Mouse (Mus musculus): Measurements from ENCODE around the gene Acrbp. TPM values are rescaled to one million over a fixed set of nuclear protein-coding genes. Genes with fewer than 3 reads are reported as not detected.

Gene Acrbp
- polyA plus RNA-seq, 1 experiment from 2014 or later = 11.8 TPM

DNA sequence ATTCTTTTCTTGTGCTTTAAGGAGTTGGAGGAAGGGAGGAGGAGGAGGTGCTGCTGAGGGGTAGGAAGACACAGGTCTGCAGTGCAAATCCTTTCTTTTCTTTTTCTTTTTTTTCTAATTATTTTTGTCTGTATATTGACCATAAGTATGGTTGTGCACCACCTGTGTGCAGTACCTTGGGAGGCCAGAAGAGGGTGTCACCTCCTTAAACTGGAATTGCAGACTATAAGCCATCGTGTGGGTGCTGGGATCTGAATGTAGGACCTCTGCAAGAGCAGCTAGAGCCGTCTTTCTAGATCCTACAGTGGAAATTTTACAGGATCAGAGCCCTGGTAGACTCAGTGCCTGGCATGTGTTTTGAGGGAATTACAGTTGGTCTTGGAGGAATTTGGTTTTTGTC is 58.2 kb downstream of the Acrbp start:
- Histone ChIP-seq H3K9me3 (no peaks in the 10 kb centered on the region), H3K27ac (no peak overlapping the region), H3K4me3 (replicated peaks) (no peak overlapping the region), H3K36me3 (peaks cover 90% of the 10 kb centered on the region), H3K4me2 (no peak overlapping the region), H3K9ac (no peak overlapping the region), H3K4me1 (no peaks in the 10 kb centered on the region), H3K27me3 (replicated peaks) (no peaks in the 10 kb centered on the region)
- 95% methylated on average over 2 of the region's 2 CpGs for WGBS
- no peak for ATAC-seq (ENCODE audit: insufficient read depth, low FRiP score, low read depth)

DNA sequence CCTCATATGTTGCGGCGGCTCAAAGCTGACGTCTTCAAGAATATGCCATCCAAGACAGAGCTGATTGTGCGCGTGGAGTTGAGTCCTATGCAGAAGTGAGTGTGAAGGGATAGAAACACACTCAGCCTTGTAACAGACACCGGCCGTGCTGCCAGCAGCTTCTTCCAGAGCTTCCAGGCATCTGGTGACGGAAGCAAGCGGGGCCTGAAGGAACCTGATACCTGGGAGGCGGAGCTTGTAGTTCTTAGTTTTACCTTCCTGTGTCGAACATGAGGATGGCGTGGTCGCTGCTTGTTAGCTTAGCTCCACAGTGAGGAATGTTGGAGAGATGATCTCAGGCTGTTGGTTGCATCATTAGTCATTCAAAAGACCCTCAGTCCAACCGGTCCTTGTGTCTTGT is 59.9 kb downstream of the Acrbp start:
- H3K9me3 ChIP-seq = no peaks in the 10 kb centered on the region
- no peak overlapping the region for H3K9ac ChIP-seq
- H3K4me3 ChIP-seq (replicated peaks) = no peak overlapping the region
- H3K27me3 ChIP-seq (replicated peaks) = no peaks in the 10 kb centered on the region
- H3K4me2 ChIP-seq = no peak overlapping the region
- H3K4me1 ChIP-seq = no peaks in the 10 kb centered on the region
- WGBS = 76% methylated on average over 14 of the region's 14 CpGs
- H3K36me3 ChIP-seq = peaks cover 96% of the 10 kb centered on the region
- H3K27ac ChIP-seq = no peak overlapping the region
- ATAC-seq (ENCODE audit: insufficient read depth, low FRiP score, low read depth) = no peak

DNA sequence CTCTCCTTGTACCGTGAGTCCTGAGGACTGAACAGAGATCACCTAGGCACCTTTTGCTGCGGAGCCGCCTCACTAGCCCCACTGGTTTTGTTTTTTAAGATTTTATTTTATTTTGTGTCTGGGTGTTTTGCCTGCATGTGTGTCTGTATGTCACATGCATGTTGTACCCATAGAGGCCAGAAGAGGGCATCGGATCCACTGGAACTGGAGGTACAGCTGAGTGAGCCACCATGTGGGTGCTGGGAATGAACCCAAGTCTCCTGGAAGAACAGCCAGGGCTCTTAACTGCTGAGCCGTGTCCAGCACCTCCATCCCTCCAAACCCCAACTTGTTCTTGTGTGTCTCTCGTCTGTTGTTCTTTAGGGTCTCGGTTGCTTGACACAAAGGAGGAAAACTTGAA is 61.4 kb downstream of the Acrbp start:
- 93% methylated on average over 7 of the region's 7 CpGs for WGBS
- H3K36me3 ChIP-seq = peaks cover 84% of the 10 kb centered on the region
- no peaks in the 10 kb centered on the region for H3K4me1 ChIP-seq
- no peak overlapping the region for H3K4me2 ChIP-seq
- H3K9me3 ChIP-seq = no peaks in the 10 kb centered on the region
- no peak overlapping the region for H3K27ac ChIP-seq
- ATAC-seq (ENCODE audit: insufficient read depth, low FRiP score, low read depth) = no peak
- H3K9ac ChIP-seq = no peak overlapping the region
- H3K4me3 ChIP-seq (replicated peaks) = no peak overlapping the region
- no peaks in the 10 kb centered on the region for H3K27me3 ChIP-seq (replicated peaks)

DNA sequence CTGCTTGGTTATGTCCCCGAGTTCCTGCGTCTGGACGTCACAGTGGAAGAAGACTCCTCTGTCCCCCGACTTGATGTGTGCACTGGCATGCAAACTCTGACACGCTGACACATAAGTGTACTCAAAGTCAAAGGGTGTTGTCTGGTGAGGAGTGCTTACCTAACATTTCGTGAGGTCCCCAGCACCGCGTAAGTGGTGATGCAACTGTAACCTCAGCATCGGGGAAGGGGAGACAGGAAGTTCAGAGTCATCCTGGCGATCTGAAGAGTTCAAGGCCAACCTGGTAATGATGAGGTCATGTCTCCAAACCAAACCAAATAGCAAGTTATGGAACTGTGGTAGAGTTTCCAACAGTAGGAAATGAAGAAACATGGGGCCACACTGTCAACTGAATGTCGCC is 63.1 kb downstream of the Acrbp start:
- no peak overlapping the region for H3K9ac ChIP-seq
- peaks cover 82% of the 10 kb centered on the region for H3K36me3 ChIP-seq
- H3K27ac ChIP-seq = no peak overlapping the region
- H3K4me1 ChIP-seq = no peaks in the 10 kb centered on the region
- 92% methylated on average over 11 of the region's 11 CpGs for WGBS
- H3K27me3 ChIP-seq (replicated peaks) = no peaks in the 10 kb centered on the region
- no peak for ATAC-seq (ENCODE audit: insufficient read depth, low FRiP score, low read depth)
- no peak overlapping the region for H3K4me3 ChIP-seq (replicated peaks)
- no peaks in the 10 kb centered on the region for H3K9me3 ChIP-seq
- no peak overlapping the region for H3K4me2 ChIP-seq

Small RNA genes lying within 50 kb of the gene (microRNA-seq; reads per million reads assigned to microRNA genes)
- not detected for gene Mir7045

Other genes starting within 250 kb of the Acrbp start
- 11.7 and 12.7 TPM in 2 replicates for gene Spsb2, start 241.0 kb upstream of the Acrbp start, polyA plus RNA-seq (2015; fragmentation: Nextera tagmentation; extraction: Ambion mirVana)
- 890 and 914 TPM in 2 replicates for gene Tpi1, start 235.4 kb upstream of the Acrbp start, polyA plus RNA-seq (2015; fragmentation: Nextera tagmentation; extraction: Ambion mirVana)
- gene Usp5, start 220.2 kb upstream of the Acrbp start, polyA plus RNA-seq (2015; fragmentation: Nextera tagmentation; extraction: Ambion mirVana) = 116 and 125 TPM in 2 replicates
- 141 and 159 TPM in 2 replicates for gene Cdca3, start 220.1 kb upstream of the Acrbp start, polyA plus RNA-seq (2015; fragmentation: Nextera tagmentation; extraction: Ambion mirVana)
- 0.97 and 1.1 TPM in 2 replicates for gene Gnb3, start 209.4 kb upstream of the Acrbp start, polyA plus RNA-seq (2015; fragmentation: Nextera tagmentation; extraction: Ambion mirVana)
- gene P3h3, start 191.9 kb upstream of the Acrbp start, polyA plus RNA-seq (2015; fragmentation: Nextera tagmentation; extraction: Ambion mirVana) = 28.4 TPM in 2 replicates
- gene Gpr162, start 185.7 kb upstream of the Acrbp start, polyA plus RNA-seq (2015; fragmentation: Nextera tagmentation; extraction: Ambion mirVana) = 1.2 and 1.3 TPM in 2 replicates
- gene Cd4, start 161.5 kb upstream of the Acrbp start, polyA plus RNA-seq (2015; fragmentation: Nextera tagmentation; extraction: Ambion mirVana) = 0.41 and 0.64 TPM in 2 replicates
- gene Lag3, start 138.0 kb upstream of the Acrbp start, polyA plus RNA-seq (2015; fragmentation: Nextera tagmentation; extraction: Ambion mirVana) = 1.5 and 2.4 TPM in 2 replicates
- gene Ptms, start 129.6 kb upstream of the Acrbp start, polyA plus RNA-seq (2015; fragmentation: Nextera tagmentation; extraction: Ambion mirVana) = 322 and 340 TPM in 2 replicates
- 351 and 362 TPM in 2 replicates for gene Mlf2, start 118.3 kb upstream of the Acrbp start, polyA plus RNA-seq (2015; fragmentation: Nextera tagmentation; extraction: Ambion mirVana)
- 128 and 153 TPM in 2 replicates for gene Cops7a, start 84.2 kb upstream of the Acrbp start, polyA plus RNA-seq (2015; fragmentation: Nextera tagmentation; extraction: Ambion mirVana)
- 3.8 and 4.3 TPM in 2 replicates for gene Pianp, start 53.0 kb upstream of the Acrbp start, polyA plus RNA-seq (2015; fragmentation: Nextera tagmentation; extraction: Ambion mirVana)
- 17.2 and 19.4 TPM in 2 replicates for gene Zfp384, start 40.5 kb upstream of the Acrbp start, polyA plus RNA-seq (2015; fragmentation: Nextera tagmentation; extraction: Ambion mirVana)
- gene Ing4, start 9.9 kb upstream of the Acrbp start, polyA plus RNA-seq (2015; fragmentation: Nextera tagmentation; extraction: Ambion mirVana) = 102 and 115 TPM in 2 replicates
- gene Lpar5, start 18.2 kb downstream of the Acrbp start, polyA plus RNA-seq (2015; fragmentation: Nextera tagmentation; extraction: Ambion mirVana) = 4.6 and 5.0 TPM in 2 replicates
- gene Chd4, start 46.3 kb downstream of the Acrbp start, polyA plus RNA-seq (2015; fragmentation: Nextera tagmentation; extraction: Ambion mirVana) = 58.6 and 62.3 TPM in 2 replicates
- gene Nop2, start 82.2 kb downstream of the Acrbp start, polyA plus RNA-seq (2015; fragmentation: Nextera tagmentation; extraction: Ambion mirVana) = 55.6 and 60.1 TPM in 2 replicates
- 8.2 and 9.0 TPM in 2 replicates for gene Iffo1, start 95.6 kb downstream of the Acrbp start, polyA plus RNA-seq (2015; fragmentation: Nextera tagmentation; extraction: Ambion mirVana)
- 1,509 and 1,865 TPM in 2 replicates for gene Gapdh, start 116.8 kb downstream of the Acrbp start, polyA plus RNA-seq (2015; fragmentation: Nextera tagmentation; extraction: Ambion mirVana)
- 107 and 108 TPM in 2 replicates for gene Ncapd2, start 142.0 kb downstream of the Acrbp start, polyA plus RNA-seq (2015; fragmentation: Nextera tagmentation; extraction: Ambion mirVana)
- 231 and 236 TPM in 2 replicates for gene Mrpl51, start 142.1 kb downstream of the Acrbp start, polyA plus RNA-seq (2015; fragmentation: Nextera tagmentation; extraction: Ambion mirVana)
- 6.0 and 6.3 TPM in 2 replicates for gene Vamp1, start 165.9 kb downstream of the Acrbp start, polyA plus RNA-seq (2015; fragmentation: Nextera tagmentation; extraction: Ambion mirVana)
- 8.0 and 8.8 TPM in 2 replicates for gene Tapbpl, start 182.2 kb downstream of the Acrbp start, polyA plus RNA-seq (2015; fragmentation: Nextera tagmentation; extraction: Ambion mirVana)
- gene Cd27, start 187.3 kb downstream of the Acrbp start, polyA plus RNA-seq (2015; fragmentation: Nextera tagmentation; extraction: Ambion mirVana) = 2.2 and 2.5 TPM in 2 replicates
- gene Tuba3a, start 236.4 kb downstream of the Acrbp start, polyA plus RNA-seq (2015; fragmentation: Nextera tagmentation; extraction: Ambion mirVana) = 0.12 TPM in 2 replicates

All from stomach, embryonic 15.5 days (tissue).